Mouse (Mus musculus) liver, embryonic 13.5 days (tissue): ENCODE data around the gene Rcor1. TPM values are rescaled to one million over a fixed set of nuclear protein-coding genes. Genes with fewer than 3 reads are reported as not detected.

Experiments used
- ATAC-seq: fragments of 200-750 bp; cut with Nextera tagmentation; 2 replicates; pipeline ENCODE4 v1.8.0; 2017; ENCODE audit warnings: low read depth, mild to moderate bottlenecking, moderate number of reproducible peaks, moderate library complexity
- DNase-seq: peaks from one replicate; pipeline ENCODE4 v3.0.0; 2022
- H3K27ac ChIP-seq: fragments of 300-500 bp; sonication (generic); 2 replicates; pipeline ENCODE4 v1.5.1; 2015; ENCODE audit warnings: moderate library complexity, mild to moderate bottlenecking, inconsistent platforms
- H3K27me3 ChIP-seq: fragments of 300-500 bp; sonication (generic); 2 replicates; pipeline ENCODE4 v1.6.1; 2015; ENCODE audit warnings: mild to moderate bottlenecking, inconsistent platforms
- H3K36me3 ChIP-seq: fragments of 300-500 bp; sonication (generic); 2 replicates; pipeline ENCODE4 v1.6.1; 2015; ENCODE audit warnings: mild to moderate bottlenecking, inconsistent platforms
- H3K4me1 ChIP-seq: fragments of 300-500 bp; sonication (generic); replicated peaks from 2 replicates; pipeline ENCODE4 v1.6.1; 2015; ENCODE audit warnings: inconsistent platforms
- H3K4me2 ChIP-seq: fragments of 300-500 bp; sonication (generic); 2 replicates; pipeline ENCODE4 v1.6.1; 2015; ENCODE audit warnings: inconsistent platforms, mild to moderate bottlenecking, moderate library complexity
- H3K4me3 ChIP-seq: fragments of 300-500 bp; sonication (generic); replicated peaks from 2 replicates; pipeline ENCODE4 v1.5.1; 2015; ENCODE audit warnings: mild to moderate bottlenecking, inconsistent platforms
- H3K9ac ChIP-seq: fragments of 300-500 bp; sonication (generic); 2 replicates; pipeline ENCODE4 v1.6.1; 2015; ENCODE audit warnings: mild to moderate bottlenecking, inconsistent platforms
- H3K9me3 ChIP-seq: fragments of 300-500 bp; sonication (generic); replicated peaks from 2 replicates; pipeline ENCODE4 v1.6.1; 2016; ENCODE audit warnings: inconsistent platforms
- WGBS: fragments of 180-500 bp; shearing (Covaris S2); methylation state at CpG from one replicate; pipeline ENCODE4 v1.1.7; 2015; ENCODE audit not compliant: insufficient replicate concordance; 5-methylcytosine and 5-hydroxymethylcytosine counted together
- polyA plus RNA-seq: library from polyadenylated mRNA; unstranded; fragments of >200 nt; fragmentation: Nextera tagmentation; extraction: Ambion mirVana; gene quantifications from 2 replicates; pipeline ENCODE4 v1.2.1, GENCODE M21; 2015

The Rcor1 gene
- polyA plus RNA-seq, 1 experiment from 2014 or later: 5.8 TPM

DNA sequence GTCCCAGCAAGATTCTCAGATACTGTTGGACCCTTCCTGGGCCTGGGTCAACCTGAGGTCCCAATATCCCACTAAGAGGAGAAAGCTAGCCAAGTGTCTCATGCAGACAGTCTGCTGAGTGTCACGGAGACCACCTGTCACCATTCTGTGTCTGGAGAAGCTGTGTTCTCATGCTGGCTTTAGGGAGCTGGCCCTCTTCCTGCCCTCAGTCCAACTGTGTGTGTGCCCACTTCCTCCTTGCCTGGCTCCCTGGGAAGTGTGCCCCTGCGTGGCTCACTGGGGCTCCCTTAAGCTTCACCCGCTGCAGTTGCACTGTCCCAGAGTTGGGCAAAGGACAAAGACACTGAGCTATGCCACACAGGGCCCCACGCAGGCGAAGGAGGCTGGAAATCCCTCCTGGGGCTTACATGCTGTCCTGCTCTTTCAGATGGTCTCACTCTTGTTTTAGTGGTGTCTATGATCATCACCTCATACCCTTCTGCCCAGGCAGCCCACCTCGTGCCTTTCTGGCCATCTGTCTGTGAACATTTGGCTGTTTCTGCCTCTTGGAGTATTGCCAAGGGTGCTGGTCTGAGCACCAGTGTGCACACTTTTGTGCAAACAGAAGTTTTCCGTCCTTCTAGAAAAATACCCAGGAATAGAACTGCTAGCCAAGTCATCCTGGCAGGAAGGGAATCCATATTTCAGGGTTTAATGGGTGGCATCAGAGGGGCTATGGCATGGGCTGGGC is 114.0 kb downstream of the Rcor1 start:
- no peak overlapping the region for H3K4me2 ChIP-seq
- H3K27me3 ChIP-seq: 0 out of 2 replicates have a peak, but pooled peaks cover 4% of the 10 kb centered on the region
- H3K4me3 ChIP-seq: no peak overlapping the region
- H3K36me3 ChIP-seq: no peaks in the 10 kb centered on the region
- DNase-seq (no peak), ATAC-seq (no peak)
- no peaks in the 10 kb centered on the region for H3K9me3 ChIP-seq
- no peak overlapping the region for H3K9ac ChIP-seq
- 63% methylated on average over 7 of the region's 7 CpGs for WGBS
- H3K4me1 ChIP-seq: peaks cover 52% of the 10 kb centered on the region
- no peak overlapping the region for H3K27ac ChIP-seq

DNA sequence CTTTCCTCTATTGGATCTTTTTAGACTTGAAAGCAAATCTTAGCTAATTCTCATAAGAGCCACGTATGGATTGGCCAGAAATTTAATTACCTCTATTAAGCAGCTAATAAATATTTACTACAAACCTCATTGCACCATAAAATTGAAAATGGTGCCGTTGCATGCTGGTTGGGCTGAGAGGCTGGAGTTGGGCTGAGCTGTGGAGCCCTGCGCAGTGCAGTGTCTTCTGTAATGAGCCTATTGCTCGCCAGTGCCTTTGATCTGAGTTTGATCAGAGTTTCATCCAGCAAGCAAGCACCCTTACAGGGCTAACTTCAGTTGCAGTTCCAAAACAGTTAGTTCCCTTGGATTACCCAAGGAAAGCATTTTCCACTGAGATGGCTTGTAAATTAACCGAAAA is 114.8 kb downstream of the Rcor1 start:
- 68% methylated on average over 5 of the region's 5 CpGs for WGBS
- H3K4me3 ChIP-seq: no peak overlapping the region
- 0 out of 2 replicates have a peak, but pooled peaks cover under 1% of the 10 kb centered on the region for H3K27me3 ChIP-seq
- no peak for ATAC-seq
- no peaks in the 10 kb centered on the region for H3K36me3 ChIP-seq
- H3K27ac ChIP-seq: no peak overlapping the region
- no peak for DNase-seq
- peaks cover 54% of the 10 kb centered on the region for H3K4me1 ChIP-seq
- no peak overlapping the region for H3K9ac ChIP-seq
- no peaks in the 10 kb centered on the region for H3K9me3 ChIP-seq
- H3K4me2 ChIP-seq: no peak overlapping the region

DNA sequence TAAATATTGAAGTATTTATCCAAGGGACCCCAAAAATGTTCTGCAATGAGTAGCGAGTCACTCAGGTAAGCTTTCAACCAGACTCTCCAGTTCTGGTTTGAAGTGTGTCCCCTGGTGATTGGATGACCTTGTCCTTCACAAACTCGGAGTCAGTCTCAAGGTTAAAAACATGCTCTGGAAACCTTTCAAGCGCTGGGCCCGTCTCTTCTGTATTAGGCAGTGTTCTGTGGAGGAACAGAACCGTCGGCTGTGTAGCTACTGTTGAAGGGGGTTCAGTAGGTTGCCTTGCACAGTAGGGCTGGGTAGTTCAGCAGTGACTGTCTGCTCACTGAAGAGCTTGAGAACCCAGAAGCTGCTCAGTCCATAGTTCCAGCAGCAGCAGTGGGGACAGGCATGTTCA is 115.5 kb downstream of the Rcor1 start:
- no peaks in the 10 kb centered on the region for H3K36me3 ChIP-seq
- 76% methylated on average over 6 of the region's 6 CpGs for WGBS
- peaks cover 50% of the 10 kb centered on the region for H3K4me1 ChIP-seq
- DNase-seq (no peak), ATAC-seq (no peak)
- no peaks in the 10 kb centered on the region for H3K9me3 ChIP-seq
- H3K9ac ChIP-seq: no peak overlapping the region
- H3K27ac ChIP-seq: no peak overlapping the region
- no peak overlapping the region for H3K4me3 ChIP-seq
- no peak overlapping the region for H3K4me2 ChIP-seq
- H3K27me3 ChIP-seq: no peaks in the 10 kb centered on the region

DNA sequence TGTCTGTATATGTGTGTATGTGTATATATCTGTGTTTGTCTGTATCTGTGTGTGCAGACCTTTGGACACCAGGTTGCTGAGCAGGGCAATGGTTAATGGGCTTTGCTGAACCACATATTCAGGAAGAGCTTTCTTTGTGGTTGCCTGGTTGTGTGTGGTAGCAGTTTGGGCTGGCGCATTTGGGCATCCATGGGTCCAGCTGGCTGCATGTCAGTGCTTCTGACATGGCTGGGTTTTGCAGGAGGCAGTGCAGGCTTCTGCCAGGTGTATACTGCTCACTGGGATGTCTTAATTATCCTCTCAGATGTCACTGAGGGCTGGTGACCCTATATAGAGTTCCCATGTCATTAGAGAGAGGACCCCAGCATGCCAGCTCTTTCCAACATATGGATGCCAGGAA is 116.6 kb downstream of the Rcor1 start:
- ATAC-seq: no peak
- no peaks in the 10 kb centered on the region for H3K9me3 ChIP-seq
- H3K27me3 ChIP-seq: no peaks in the 10 kb centered on the region
- H3K4me1 ChIP-seq: peaks cover 50% of the 10 kb centered on the region
- no peak for DNase-seq
- H3K4me2 ChIP-seq: no peak overlapping the region
- H3K27ac ChIP-seq: no peak overlapping the region
- no peak overlapping the region for H3K9ac ChIP-seq
- no peaks in the 10 kb centered on the region for H3K36me3 ChIP-seq
- WGBS: 64% methylated on average over 1 of the region's 1 CpGs
- H3K4me3 ChIP-seq: no peak overlapping the region

DNA sequence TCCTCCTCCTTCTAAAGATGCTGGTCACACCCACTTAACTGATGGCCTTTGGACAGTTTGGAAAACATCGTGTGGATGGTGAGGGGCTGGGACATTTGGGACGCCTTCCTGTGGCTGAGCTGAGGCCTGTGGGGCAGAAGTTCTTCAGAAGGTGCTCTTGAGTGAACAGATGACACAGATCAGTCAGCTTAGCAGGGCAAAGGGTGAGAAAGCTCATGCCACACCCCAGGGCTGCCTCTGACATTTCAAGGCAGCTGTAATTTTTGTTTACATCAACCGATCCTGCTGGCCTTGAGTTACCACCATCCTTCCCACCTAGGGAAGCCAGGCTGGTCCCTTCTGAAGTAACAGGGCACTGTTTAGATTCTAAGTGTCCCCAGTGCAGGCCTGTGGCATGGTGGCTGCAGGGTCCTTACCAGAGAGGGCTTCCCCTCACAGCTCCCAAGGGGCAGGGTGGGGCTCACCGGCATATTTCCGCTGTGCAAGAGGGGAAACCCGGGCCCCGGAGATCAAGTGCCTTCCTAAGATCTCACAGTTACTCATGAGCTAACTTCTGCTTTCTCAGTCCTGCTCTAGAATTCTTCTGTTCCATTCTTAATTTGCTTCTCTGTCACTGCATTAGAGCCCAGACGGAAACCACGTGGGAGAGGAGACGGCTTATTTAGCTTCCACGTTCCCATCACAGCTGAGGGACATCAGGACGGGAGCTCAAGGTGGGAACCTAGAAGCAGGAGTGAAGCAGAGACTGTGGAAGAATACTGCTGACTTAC is 120.7 kb downstream of the Rcor1 start:
- 14% methylated on average over 12 of the region's 12 CpGs for WGBS
- peak overlapping the region; percentile 73 for H3K27ac ChIP-seq

DNA sequence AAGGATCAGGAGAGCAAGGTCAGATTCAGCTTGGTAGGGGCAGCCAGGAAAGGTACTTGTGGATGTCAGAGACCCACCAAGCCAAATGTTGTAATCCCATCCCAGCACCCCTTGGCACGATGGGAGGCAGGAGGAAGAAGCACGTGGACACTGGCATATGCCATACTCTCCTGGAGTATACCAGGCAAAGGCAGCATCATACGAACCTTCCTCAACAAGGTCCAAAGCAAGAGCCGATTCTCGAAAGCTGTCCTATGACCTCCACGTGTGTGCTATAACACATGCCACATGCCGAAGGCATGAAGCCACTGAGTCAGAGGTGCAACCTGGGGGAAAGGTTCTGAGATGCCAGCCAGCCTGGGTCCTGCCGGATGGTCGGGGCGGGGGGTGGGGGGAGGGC is 121.7 kb downstream of the Rcor1 start:
- Histone ChIP-seq H3K4me3 (no peak overlapping the region), H3K9me3 (no peaks in the 10 kb centered on the region), H3K4me2 (no peak overlapping the region), H3K27ac (no peak overlapping the region; the same call in 1 of the 2 replicates), H3K4me1 (peaks cover 65% of the 10 kb centered on the region), H3K9ac (no peak overlapping the region), H3K27me3 (no peaks in the 10 kb centered on the region), H3K36me3 (no peaks in the 10 kb centered on the region)
- DNase-seq (no peak), ATAC-seq (no peak)
- 79% methylated on average over 10 of the region's 10 CpGs for WGBS

More for the DNA sequence above, 120.7 kb downstream of the Rcor1 start:
- Histone ChIP-seq H3K27me3 (no peaks in the 10 kb centered on the region), H3K4me3 (peak overlapping the region; percentile 28; the same call in 1 of the 2 replicates), H3K36me3 (no peaks in the 10 kb centered on the region), H3K4me2 (peak overlapping the region; percentile 58), H3K4me1 (peaks cover 55% of the 10 kb centered on the region), H3K9ac (peak overlapping the region; percentile 55), H3K9me3 (no peaks in the 10 kb centered on the region)
- DNase-seq (peak; percentile 34), ATAC-seq (peak; percentile 69)

DNA sequence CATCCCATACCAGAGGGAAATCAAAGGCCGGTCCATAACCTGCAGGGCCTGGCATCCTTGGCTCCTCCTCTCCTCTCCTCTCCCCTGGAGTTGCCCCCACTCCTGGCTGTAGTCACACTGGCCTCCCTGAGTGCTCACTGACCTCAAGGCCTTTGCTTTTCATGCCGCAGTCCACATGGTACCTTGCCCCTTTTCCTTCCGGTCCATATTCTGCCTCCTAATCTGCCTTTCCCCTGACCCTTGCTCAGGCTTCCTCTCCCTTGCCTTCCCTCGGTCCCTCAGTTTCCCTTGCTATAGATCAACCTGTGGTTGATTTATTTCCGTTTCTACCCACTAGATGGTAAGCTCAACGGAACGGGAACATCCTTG is 122.8 kb downstream of the Rcor1 start:
- Histone ChIP-seq H3K4me1 (peaks cover 70% of the 10 kb centered on the region), H3K9me3 (no peaks in the 10 kb centered on the region), H3K4me2 (peak overlapping the region; percentile 34), H3K27ac (no peak overlapping the region), H3K9ac (no peak overlapping the region), H3K27me3 (peaks cover 4% of the 10 kb centered on the region), H3K36me3 (no peaks in the 10 kb centered on the region), H3K4me3 (0 out of 2 replicates have a peak overlapping the region, but pooled peaks have one; percentile 2)
- 25% methylated on average over 7 of the region's 7 CpGs for WGBS
- ATAC-seq (no peak), DNase-seq (no peak)

DNA sequence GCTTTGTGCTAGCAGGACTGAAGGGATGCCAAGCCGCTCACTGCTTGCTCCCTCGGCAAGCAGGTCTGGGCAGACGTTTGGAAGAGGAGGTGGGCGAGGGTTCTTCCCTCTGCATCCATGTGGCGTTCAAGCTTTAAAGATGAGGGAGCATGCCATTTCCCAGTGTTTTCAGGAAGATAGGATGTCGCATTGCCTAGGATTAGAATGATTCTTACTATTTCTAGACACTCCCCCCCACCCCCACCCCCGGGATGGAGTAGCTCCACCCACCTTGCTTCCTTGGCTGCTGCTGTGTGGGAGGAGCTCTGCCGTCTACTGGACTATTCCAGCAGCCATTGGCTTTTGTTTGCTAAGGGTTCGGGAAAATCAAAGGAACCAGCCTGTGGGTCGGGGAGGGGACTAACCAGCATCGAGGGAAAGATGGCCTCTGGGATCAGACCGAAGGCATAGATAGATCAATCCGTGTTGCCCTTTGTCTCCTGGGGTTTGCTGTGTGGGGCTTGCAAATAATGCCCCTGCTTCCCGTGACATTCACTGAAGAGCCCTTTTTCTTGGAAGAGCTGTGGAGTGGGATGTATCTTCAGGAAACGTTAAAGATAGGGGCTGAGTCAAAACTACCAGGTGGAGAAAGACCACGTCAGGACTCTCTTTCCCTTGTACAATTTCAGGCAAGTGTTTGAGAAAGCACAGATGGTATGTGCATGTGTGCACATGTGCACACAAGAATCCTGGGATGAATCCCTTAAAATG is 123.3 kb downstream of the Rcor1 start:
- WGBS: 14% methylated on average over 16 of the region's 16 CpGs
- Histone ChIP-seq H3K4me2 (peak overlapping the region; percentile 34), H3K27ac (no peak overlapping the region), H3K9ac (no peak overlapping the region), H3K36me3 (no peaks in the 10 kb centered on the region), H3K4me1 (peaks cover 74% of the 10 kb centered on the region), H3K27me3 (peaks cover 6% of the 10 kb centered on the region), H3K9me3 (no peaks in the 10 kb centered on the region), H3K4me3 (0 out of 2 replicates have a peak overlapping the region, but pooled peaks have one; percentile 2)
- ATAC-seq (no peak), DNase-seq (no peak)

DNA sequence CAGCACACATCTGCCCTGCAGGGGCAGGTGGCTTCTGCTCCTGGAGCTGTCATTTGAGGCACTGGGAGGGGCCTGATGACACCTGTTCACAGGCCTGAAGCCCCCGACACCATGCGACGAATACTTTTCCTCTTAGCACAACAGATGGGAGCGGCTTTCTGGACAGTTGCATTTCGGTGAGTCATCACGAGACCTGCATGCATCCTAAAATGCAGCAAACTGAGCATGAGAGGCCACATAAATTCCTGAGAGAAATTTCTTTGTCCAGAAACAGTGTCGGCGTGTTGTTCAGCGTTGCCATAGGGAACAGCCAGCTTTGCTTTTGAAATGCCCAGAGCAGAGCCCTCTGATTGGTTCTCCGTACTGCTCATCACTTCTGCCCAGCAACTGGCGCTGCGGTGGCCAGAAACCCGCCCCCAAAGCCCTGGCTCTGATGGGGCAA is 125.2 kb downstream of the Rcor1 start:
- H3K27ac ChIP-seq: no peak overlapping the region
- H3K4me1 ChIP-seq: peaks cover 72% of the 10 kb centered on the region
- H3K4me3 ChIP-seq: peak overlapping the region; percentile 42
- WGBS: 10% methylated on average over 13 of the region's 13 CpGs
- peak; percentile 73 for DNase-seq
- H3K36me3 ChIP-seq: no peaks in the 10 kb centered on the region
- peaks cover 6% of the 10 kb centered on the region for H3K27me3 ChIP-seq
- no peaks in the 10 kb centered on the region for H3K9me3 ChIP-seq
- ATAC-seq: peak; percentile 69
- peak overlapping the region; percentile 42; the same call in 1 of the 2 replicates for H3K9ac ChIP-seq
- peak overlapping the region; percentile 82 for H3K4me2 ChIP-seq

DNA sequence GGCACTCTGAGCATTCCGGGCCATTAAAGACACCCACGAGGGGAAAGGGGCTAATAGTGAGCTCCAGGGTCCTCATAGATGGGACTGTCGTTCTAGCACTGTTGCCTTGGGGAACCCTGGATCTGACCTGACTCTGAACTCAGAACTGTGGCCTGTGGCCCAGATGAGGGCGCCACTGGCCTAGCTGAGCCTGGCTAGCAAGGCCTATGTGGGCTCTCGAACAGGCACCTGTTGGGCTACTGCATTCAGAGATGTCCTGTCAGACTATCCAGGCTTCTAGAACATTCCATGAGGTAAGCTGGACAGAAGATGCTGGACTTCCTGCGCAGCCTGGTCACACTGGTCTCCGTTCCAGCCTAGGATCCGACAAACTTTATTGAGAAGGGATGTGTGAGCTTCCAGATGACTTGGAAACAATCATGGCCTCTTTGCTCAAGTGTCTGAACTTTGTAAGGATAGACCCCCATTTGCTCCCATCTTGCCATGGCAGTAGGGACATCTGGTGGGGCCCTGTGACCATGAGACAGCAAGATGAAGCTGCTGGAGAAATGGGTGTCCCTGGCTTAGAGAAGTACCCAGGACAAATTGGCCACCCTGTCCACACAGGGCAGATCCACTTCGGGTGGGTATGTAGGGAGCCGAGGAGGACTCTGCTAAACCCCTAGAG is 126.1 kb downstream of the Rcor1 start:
- WGBS: 58% methylated on average over 10 of the region's 10 CpGs
- H3K4me1 ChIP-seq: peaks cover 68% of the 10 kb centered on the region
- peak; percentile 56 for ATAC-seq
- H3K9me3 ChIP-seq: no peaks in the 10 kb centered on the region
- H3K9ac ChIP-seq: peak overlapping the region; percentile 74
- H3K36me3 ChIP-seq: no peaks in the 10 kb centered on the region
- H3K4me3 ChIP-seq: peak overlapping the region; percentile 76
- peak; percentile 38 for DNase-seq
- H3K27ac ChIP-seq: peak overlapping the region; percentile 66
- H3K4me2 ChIP-seq: peak overlapping the region; percentile 82
- peaks cover 6% of the 10 kb centered on the region for H3K27me3 ChIP-seq
